Mouse (Mus musculus) cerebellum, adult 2 months (tissue): Measurements from ENCODE around the gene Treh.

Experiments
- CTCF ChIP-seq: fragments of 200-500 bp; IDR thresholded peaks from 2 replicates; pipeline ENCODE4 v1.5.1; 2011; ENCODE audit warnings: low read depth, mild to moderate bottlenecking, control low read depth, low read length, moderate library complexity, borderline replicate concordance; ENCODE audit not compliant: insufficient read depth
- POLR2A ChIP-seq: fragments of 200-500 bp; IDR thresholded peaks from 2 replicates; pipeline ENCODE4 v1.6.1; 2011; ENCODE audit warnings: low read length, control low read depth, borderline replicate concordance; ENCODE audit not compliant: insufficient read depth

DNA sequence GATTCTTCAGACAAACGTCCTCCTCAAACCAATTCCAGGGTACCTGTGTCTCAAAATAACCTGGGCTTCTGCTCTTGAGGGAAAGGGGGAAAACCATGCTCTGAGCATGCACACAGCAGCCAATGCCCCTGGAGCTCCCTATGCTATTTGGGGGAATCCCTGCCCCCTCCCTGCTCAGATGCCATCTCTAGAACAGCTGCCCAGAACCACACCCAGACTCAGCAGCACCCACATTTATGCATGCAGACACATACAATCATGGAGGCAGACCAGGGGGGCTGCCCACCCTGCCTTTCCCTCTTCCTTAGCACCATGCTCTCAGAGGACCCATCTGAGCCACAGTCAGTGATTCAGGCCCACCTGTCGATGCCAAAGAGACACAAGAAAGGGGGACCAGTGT lies 40.5 kb downstream of the Treh start:
- TF ChIP-seq POLR2A: no peak
- no peak for TF ChIP-seq CTCF
